Mouse (Mus musculus) ES-E14 (cell line): ENCODE data around the gene Dscam. TPM values are rescaled to one million over a fixed set of nuclear protein-coding genes. Genes with fewer than 3 reads are reported as not detected.

Experiments used
- DNase-seq: peaks from one replicate; pipeline ENCODE4 v3.0.0-alpha.2; 2013; ENCODE audit warnings: low read depth, low spot score
- H3K27ac ChIP-seq: 2 replicates; pipeline ENCODE4 v1.5.1; 2012; ENCODE audit warnings: low read depth, mild to moderate bottlenecking, low read length, moderate library complexity, mixed read lengths; ENCODE audit not compliant: poor library complexity, insufficient read depth, severe bottlenecking
- H3K36me3 ChIP-seq: 2 replicates; pipeline ENCODE4 v1.6.1; 2012; ENCODE audit warnings: mild to moderate bottlenecking, low read length, moderate library complexity, mixed read lengths; ENCODE audit not compliant: control insufficient read depth, poor library complexity, insufficient read depth, severe bottlenecking
- H3K4me1 ChIP-seq, 2 experiments: fragments of 150-350 bp in 1 of 2; sonication (generic) in 1 of 2; 2 replicates each; pipeline ENCODE4 v1.6.1; 2012; ENCODE audit warnings: low read length in 2 of 2, mild to moderate bottlenecking in 1 of 2, mixed read lengths in 1 of 2; ENCODE audit not compliant: control insufficient read depth in 2 of 2, insufficient read depth in 2 of 2, poor library complexity in 1 of 2
- H3K4me3 ChIP-seq, 2 experiments: fragments of 150-350 bp in 1 of 2; sonication (generic) in 1 of 2; 2 replicates each; pipeline ENCODE4 v1.5.1; 2012; ENCODE audit warnings: low read length in 2 of 2, low read depth in 1 of 2, mild to moderate bottlenecking in 1 of 2, mixed read lengths in 1 of 2; ENCODE audit not compliant: insufficient read depth in 1 of 2, poor library complexity in 1 of 2, severe bottlenecking in 1 of 2
- H3K9ac ChIP-seq: 2 replicates; pipeline ENCODE4 v1.6.1; 2012; ENCODE audit warnings: low read depth, mild to moderate bottlenecking, low read length, mixed read lengths; ENCODE audit not compliant: poor library complexity, insufficient read depth, severe bottlenecking
- H3K9me3 ChIP-seq: fragments of 150-350 bp; sonication (generic); 2 replicates; pipeline ENCODE4 v1.6.1; 2012; ENCODE audit warnings: low read depth, mild to moderate bottlenecking, low read length; ENCODE audit not compliant: control insufficient read depth, insufficient read depth
- CHD2 ChIP-seq: IDR thresholded peaks from 2 replicates; pipeline ENCODE4 v1.6.1; 2014; ENCODE audit warnings: mild to moderate bottlenecking, low read depth, low read length, inconsistent platforms
- HCFC1 ChIP-seq: IDR thresholded peaks from 2 replicates; pipeline ENCODE4 v1.6.1; 2012; ENCODE audit warnings: low read length, inconsistent platforms, borderline replicate concordance; ENCODE audit not compliant: insufficient read depth
- MAFK ChIP-seq: IDR thresholded peaks from 2 replicates; pipeline ENCODE4 v1.6.1; 2014; ENCODE audit warnings: mild to moderate bottlenecking, low read depth, low read length, inconsistent platforms; ENCODE audit not compliant: insufficient read depth
- ZC3H11A ChIP-seq: IDR thresholded peaks from 2 replicates; pipeline ENCODE4 v1.6.1; 2012; ENCODE audit warnings: low read depth, mild to moderate bottlenecking, inconsistent platforms, low read length, borderline replicate concordance
- ZNF384 ChIP-seq: IDR thresholded peaks from 2 replicates; pipeline ENCODE4 v1.6.1; 2012; ENCODE audit warnings: low read depth, low read length, inconsistent platforms
- in situ Hi-C, 2 experiments: fragments of 600-800 bp; cut with MboI; formaldehyde crosslinking; loops; one replicate each; pipeline ENCODE4 v1.15.1; 2025; ENCODE audit warnings: low sequenced_read_pairs in 2 of 2, inconsistent platforms in 1 of 2; ENCODE audit not compliant: unreplicated experiment in 2 of 2
- total RNA-seq: library from RNA; depleted of rRNA; stranded (reverse); fragments of 300-350 nt; gene quantifications from 2 replicates; pipeline ENCODE4 v1.2.3, GENCODE M21; 2012

Gene Dscam
- total RNA-seq, 1 experiment = 0.04 TPM

- in situ Hi-C loops = no loop called here
- no peak for DNase-seq
- Histone ChIP-seq H3K27ac (no peak overlapping the region), H3K4me3 (no peak overlapping the region), H3K4me1 (peaks cover 4 to 7% of the 10 kb centered on the region in 2 experiments; a peak in 2 of 4 replicates), H3K9ac (no peak overlapping the region), H3K9me3 (no peaks in the 10 kb centered on the region), H3K36me3 (no peaks in the 10 kb centered on the region)
- TF ChIP-seq ZNF384 (no peak), ZC3H11A (no peak), HCFC1 (no peak)
These were observed 321.6 kb downstream of the Dscam start for GRCm38 (mm10) chr16:96848916-96849315.

- in situ Hi-C loops = no loop called here
These were observed 324.0 kb downstream of the Dscam start for GRCm38 (mm10) chr16:96846585-96846984.

GRCm38 (mm10) chr16:96846113-96846512 is 324.4 kb downstream of the Dscam start:
- Histone ChIP-seq H3K9ac (no peak overlapping the region), H3K36me3 (no peaks in the 10 kb centered on the region), H3K4me3 (no peak overlapping the region), H3K27ac (peak overlapping the region; percentile 18; the same call in 1 of the 2 replicates), H3K4me1 (peaks cover 4 to 7% of the 10 kb centered on the region in 2 experiments; a peak in 2 of 4 replicates), H3K9me3 (no peaks in the 10 kb centered on the region)
- peak; percentile 16 for DNase-seq
- no peak for TF ChIP-seq HCFC1
- no peak for TF ChIP-seq ZC3H11A
- TF ChIP-seq CHD2 = no peak
- TF ChIP-seq ZNF384 = no peak
- in situ Hi-C loops = no loop called here

More at GRCm38 (mm10) chr16:96846585-96846984, 324.0 kb downstream of the Dscam start:
- Histone ChIP-seq H3K36me3 (no peaks in the 10 kb centered on the region), H3K4me1 (peaks cover 4 to 7% of the 10 kb centered on the region in 2 experiments; a peak in 2 of 4 replicates), H3K27ac (no peak overlapping the region), H3K9me3 (no peaks in the 10 kb centered on the region), H3K4me3 (no peak overlapping the region), H3K9ac (no peak overlapping the region)
- DNase-seq = no peak
- TF ChIP-seq ZC3H11A = no peak
- no peak for TF ChIP-seq HCFC1
- no peak for TF ChIP-seq MAFK
- no peak for TF ChIP-seq CHD2
- TF ChIP-seq ZNF384 = no peak

- in situ Hi-C loops = no loop called here
These were observed 325.0 kb downstream of the Dscam start for GRCm38 (mm10) chr16:96845475-96846098.

More at GRCm38 (mm10) chr16:96845475-96846098, 325.0 kb downstream of the Dscam start:
- H3K4me1 ChIP-seq = peaks cover 4 to 7% of the 10 kb centered on the region in 2 experiments; a peak in 2 of 4 replicates
- H3K9ac ChIP-seq = no peak overlapping the region
- DNase-seq = peak; percentile 37
- peak overlapping the region in 1 of 2 experiments; percentile 17; a peak in 1 of 4 replicates for H3K4me3 ChIP-seq
- no peaks in the 10 kb centered on the region for H3K9me3 ChIP-seq
- TF ChIP-seq HCFC1 = no peak
- no peak for TF ChIP-seq MAFK
- no peak for TF ChIP-seq ZC3H11A
- TF ChIP-seq ZNF384 = no peak
- TF ChIP-seq CHD2 = no peak
- peak overlapping the region; percentile 18; the same call in 1 of the 2 replicates for H3K27ac ChIP-seq
- no peaks in the 10 kb centered on the region for H3K36me3 ChIP-seq
